Mouse (Mus musculus): ENCODE data around the gene Tnik.

- TF ChIP-seq CTCF (conservative IDR thresholded peaks at IDR 0.05; ENCODE audit: low read length) (no peak), POU5F1 (IDR thresholded peaks at IDR 0.05; ENCODE audit: borderline replicate concordance, low read length) (no peak), NANOG (IDR thresholded peaks at IDR 0.05; ENCODE audit: borderline replicate concordance, low read length) (no peak)
Measured at GRCm38 (mm10) chr3:28234179-28234578, 28.8 kb upstream of the Tnik start.

All from E14TG2a.4 (cell line).